Mouse (Mus musculus): ENCODE measurements around the gene Tpk1.

DNA sequence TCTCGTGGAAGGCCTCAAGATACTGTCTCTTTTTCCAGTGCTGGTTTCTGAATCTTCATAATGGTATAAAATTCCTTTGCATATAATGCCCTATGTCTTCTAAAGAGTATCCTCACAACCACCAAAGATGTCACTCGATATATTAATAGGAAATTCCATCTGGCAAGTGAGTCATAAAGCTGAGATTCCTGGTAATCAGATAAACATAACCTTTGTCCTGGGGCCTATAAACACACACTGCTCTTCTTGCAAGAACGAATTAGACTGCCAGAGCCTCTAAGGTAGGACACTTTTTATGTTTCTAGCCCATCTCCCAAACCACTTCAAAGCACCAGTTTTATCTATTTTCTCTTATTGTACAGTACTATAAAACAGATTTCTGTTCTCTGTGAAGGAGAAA is 185.4 kb downstream of the Tpk1 start:
- TF ChIP-seq POLR2A (IDR thresholded peaks at IDR 0.05; ENCODE audit: borderline replicate concordance, control insufficient read depth, low read depth, low read length), result no peak
- TF ChIP-seq CTCF (IDR thresholded peaks at IDR 0.05; ENCODE audit: control insufficient read depth, insufficient read depth, low read length), result no peak
